ENCODE assay signal across 23 mouse cellular contexts in the genomic region with DNA sequence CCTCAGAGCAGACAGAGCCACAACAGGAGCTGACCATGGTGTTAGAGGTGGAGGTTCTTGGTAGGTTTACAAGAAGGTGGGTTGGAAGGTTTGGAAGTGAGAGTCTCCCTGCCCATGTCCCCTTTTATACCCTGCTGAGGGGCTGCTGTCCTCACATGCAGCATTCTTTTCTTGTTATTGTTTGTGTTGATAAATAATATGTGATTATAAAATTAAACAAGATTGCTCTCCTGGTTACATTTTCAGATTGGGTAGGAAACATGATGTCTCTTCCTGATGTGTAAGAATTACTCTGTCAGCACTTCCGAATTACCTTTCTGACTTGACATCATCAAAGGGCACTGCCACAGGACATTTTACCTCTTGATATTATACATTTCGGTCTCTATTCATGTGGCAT. TPM values are rescaled to one million over a fixed set of nuclear protein-coding genes. Genes with fewer than 3 reads are reported as not detected.
DNase-seq lines count a peak whose midpoint lies in the region; ATAC-seq and TF ChIP-seq lines count a peak whose summit lies in the region.
"Not testable (repeated sequence)": the region's sequence is repeated elsewhere in the genome, so short reads cannot be mapped to it uniquely, and the experiment has no call there.
"Had no signal": no experiment of that assay in that cellular context is flagged by ENCODE, and none has a peak within 500 bp of the region (broad histone marks: within the 10 kb centered on the region; RNA-seq: fewer than 3 reads in every experiment).

Gene Gm11564 (minus strand): TSS at position 101 of the 400 bp plus-strand sequence.

- TF ChIP-seq CTCF in G1E (IDR thresholded peaks at IDR 0.05; ENCODE audit: low read depth, low read length); stomach, postnatal 0 days (IDR thresholded peaks at IDR 0.05; ENCODE audit: low read depth): not testable (repeated sequence)

- peak within 1 kb of the TSS; percentile 61; the same call in 1 of the 2 replicates for H3K27ac ChIP-seq in forebrain, embryonic 10.5 days
- H3K27ac ChIP-seq in forebrain, embryonic 12.5 days, result 0 out of 2 replicates have a peak within 1 kb of the TSS, but pooled peaks have one; percentile 13
- peak within 1 kb of the TSS; percentile 66 for H3K27ac ChIP-seq in midbrain, embryonic 10.5 days (replicated peaks)
- H3K27ac ChIP-seq in midbrain, embryonic 12.5 days (replicated peaks), result 0 out of 2 replicates have a peak within 1 kb of the TSS, but pooled peaks have one; percentile 1
- H3K27ac ChIP-seq in stomach, postnatal 0 days (replicated peaks), result not testable (repeated sequence)

- not testable (repeated sequence) for DNase-seq in G1E (ENCODE audit: low spot score); forebrain, embryonic 10.5 days (ENCODE audit: extremely low spot score, low spot score); midbrain, embryonic 10.5 days (ENCODE audit: low spot score)
- DNase-seq in stomach, postnatal 0 days (ENCODE audit: low spot score), result peak; percentile 1

- H3K4me3 ChIP-seq in G1E (ENCODE audit: low read depth, low read length), result peak within 1 kb of the TSS; percentile 10; the same call in 1 of the 2 replicates
- H3K4me3 ChIP-seq in forebrain, embryonic 10.5 days; forebrain, embryonic 12.5 days (replicated peaks); midbrain, embryonic 10.5 days; midbrain, embryonic 12.5 days; stomach, postnatal 0 days (ENCODE audit: low read depth, low read length): not testable (repeated sequence)
- peak within 1 kb of the TSS; percentile 14 for H3K4me3 ChIP-seq in megakaryocyte, embryonic 14.5 days (replicated peaks)

- not testable (repeated sequence) for H3K4me2 ChIP-seq in forebrain, embryonic 12.5 days; midbrain, embryonic 12.5 days (replicated peaks); stomach, postnatal 0 days (replicated peaks; ENCODE audit: low read depth)

- not testable (repeated sequence) for H3K27me3 ChIP-seq in G1E (ENCODE audit: insufficient read depth, low read length); forebrain, embryonic 10.5 days (ENCODE audit: poor library complexity, severe bottlenecking); forebrain, embryonic 12.5 days; megakaryocyte, embryonic 14.5 days (replicated peaks); midbrain, embryonic 10.5 days (ENCODE audit: low read depth, poor library complexity, severe bottlenecking); midbrain, embryonic 12.5 days; stomach, postnatal 0 days (ENCODE audit: control insufficient read depth, insufficient read depth, low read length)

- H3K9me3 ChIP-seq in G1E (replicated peaks), result peaks cover 11% of the 10 kb centered on the region
- not testable (repeated sequence) for H3K9me3 ChIP-seq in forebrain, embryonic 10.5 days; forebrain, embryonic 12.5 days; megakaryocyte, embryonic 14.5 days; midbrain, embryonic 10.5 days (replicated peaks); midbrain, embryonic 12.5 days; stomach, postnatal 0 days (ENCODE audit: control insufficient read depth, low read length)

- not testable (repeated sequence) for H3K9ac ChIP-seq in forebrain, embryonic 12.5 days; midbrain, embryonic 12.5 days (replicated peaks); stomach, postnatal 0 days (ENCODE audit: low read length)

- not testable (repeated sequence) for TF ChIP-seq EP300 in stomach, postnatal 0 days (optimal IDR thresholded peaks at IDR 0.05)

- not testable (repeated sequence) for H3K36me3 ChIP-seq in G1E (replicated peaks); forebrain, embryonic 10.5 days (replicated peaks); forebrain, embryonic 12.5 days (replicated peaks); megakaryocyte, embryonic 14.5 days (replicated peaks; ENCODE audit: low read length); midbrain, embryonic 10.5 days; midbrain, embryonic 12.5 days; stomach, postnatal 0 days (ENCODE audit: control insufficient read depth, insufficient read depth, low read length)

- ATAC-seq in G1E (ENCODE audit: extremely low read depth, insufficient number of reproducible peaks, low FRiP score, poor library complexity, severe bottlenecking); forebrain, embryonic 12.5 days (ENCODE audit: low FRiP score); midbrain, embryonic 12.5 days (ENCODE audit: low FRiP score, low read depth); stomach, postnatal 0 days (ENCODE audit: low FRiP score, low TSS enrichment): not testable (repeated sequence)

- WGBS in forebrain, embryonic 10.5 days, result 87% methylated on average over 2 of the region's 2 CpGs
- 86% methylated on average over 2 of the region's 2 CpGs for WGBS in forebrain, embryonic 12.5 days
- 91% methylated on average over 2 of the region's 2 CpGs for WGBS in midbrain, embryonic 10.5 days
- WGBS in midbrain, embryonic 12.5 days, result 90% methylated on average over 2 of the region's 2 CpGs
- 88% methylated on average over 2 of the region's 2 CpGs for WGBS in stomach, postnatal 0 days

- H3K4me1 ChIP-seq in G1E (ENCODE audit: insufficient read depth, low read depth, low read length); forebrain, embryonic 10.5 days; forebrain, embryonic 12.5 days; megakaryocyte, embryonic 14.5 days; midbrain, embryonic 10.5 days; midbrain, embryonic 12.5 days; stomach, postnatal 0 days (replicated peaks; ENCODE audit: control insufficient read depth, insufficient read depth): not testable (repeated sequence)

RNA-seq across cellular contexts. Expression of gene Gm11564, which starts in this region (rescaled TPM):
- total RNA-seq in G1E (2014; fragmentation: Nextera tagmentation) (not detected in 2 replicates), G1E (2017) (not detected in 2 replicates)
- not detected in 2 replicates for polyA plus RNA-seq in G1E (2012)
- not detected in 2 replicates for polyA plus RNA-seq in forebrain, embryonic 10.5 days (2016; fragmentation: Nextera tagmentation; extraction: Ambion mirVana)
- not detected in 2 replicates for polyA plus RNA-seq in forebrain, embryonic 12.5 days (2016; fragmentation: Nextera tagmentation; extraction: Ambion mirVana)
- polyA plus RNA-seq in megakaryocyte, embryonic 14.5 days (2012; ENCODE audit: insufficient read depth, low replicate concordance), result not detected in 2 replicates
- polyA plus RNA-seq in midbrain, embryonic 10.5 days (2016; fragmentation: Nextera tagmentation; extraction: Ambion mirVana), result not detected in 2 replicates
- polyA plus RNA-seq in midbrain, embryonic 12.5 days (2016; fragmentation: Nextera tagmentation; extraction: Ambion mirVana), result not detected in 2 replicates
- polyA plus RNA-seq in stomach, postnatal 0 days (2015; fragmentation: Nextera tagmentation; extraction: Ambion mirVana), result not detected in 2 replicates
- total RNA-seq: adrenal gland, adult 18-20 months; adrenal gland, adult 2 months; adrenal gland, adult 8-10 months; adrenal gland, postnatal 10 days; adrenal gland, postnatal 14 days; adrenal gland, postnatal 25 days; adrenal gland, postnatal 36 days; adrenal gland, postnatal 4 days; CH12.LX; MEL had no signal
- polyA plus RNA-seq: activated CD4-positive, CD25-positive, alpha-beta regulatory T cell, adult 4 months; adrenal gland, adult 2 months; brain, embryonic 14.5 days; C2C12; CD4-positive, CD25-positive, alpha-beta regulatory T cell, adult 4 months; cerebellum, adult 2 months; Patski had no signal

Comparison
In these comparisons a context has a peak if more than half of its experiments do, and no peak if none do; other contexts are left out.
1. Peak in DNase-seq in stomach, postnatal 0 days; RNA of the gene not detected or under 1 TPM.